Mouse (Mus musculus) gonadal fat pad, adult 2 months (tissue): ENCODE measurements around the gene Gm8024. TPM values are rescaled to one million over a fixed set of nuclear protein-coding genes. Genes with fewer than 3 reads are reported as not detected.
"Not testable (repeated sequence)": the region's sequence is repeated elsewhere in the genome, so short reads cannot be mapped to it uniquely, and the experiment has no call there.

ENCODE experiments used
- DNase-seq: peaks from one replicate; pipeline ENCODE4 v3.0.0-alpha.2; 2012; ENCODE audit warnings: low read depth
- polyA plus RNA-seq: library from polyadenylated mRNA; depleted of rRNA; stranded (reverse); fragments of >200 nt; gene quantifications from 2 replicates; pipeline ENCODE4 v1.2.3, GENCODE M21; 2012; rRNA removed

Gene Gm8024
- not detected in 2 replicates for polyA plus RNA-seq

GRCm38 (mm10) chr14:42524182-42524581 lies at the start of gene Gm8024:
Gene Gm8024, minus strand, starts transcription at chr14:42524282.
- not testable (repeated sequence) for DNase-seq

- DNase-seq, result not testable (repeated sequence)
Observed at GRCm38 (mm10) chr14:42543170-42543701, 19.2 kb upstream of the Gm8024 start.

GRCm38 (mm10) chr14:42542316-42543169 lies 18.5 kb upstream of the Gm8024 start:
- not testable (repeated sequence) for DNase-seq

GRCm38 (mm10) chr14:42502249-42502648 lies 21.8 kb downstream of the Gm8024 start, which contains the start of gene Gm8020:
Gene Gm8020, minus strand, starts transcription at chr14:42502349.
- not testable (repeated sequence) for DNase-seq

Other genes starting within 250 kb of the Gm8024 start
- gene Gm9611, start 226.9 kb downstream of the Gm8024 start, polyA plus RNA-seq, result not detected in 2 replicates
- gene Gm7995, start 214.1 kb downstream of the Gm8024 start, polyA plus RNA-seq, result not detected in 2 replicates
- gene Gm8005, start 84.6 kb downstream of the Gm8024 start, polyA plus RNA-seq, result not detected in 2 replicates
- gene Gm8011, start 60.4 kb downstream of the Gm8024 start, polyA plus RNA-seq, result not detected in 2 replicates
- not detected in 2 replicates for gene Gm8020, start 21.9 kb downstream of the Gm8024 start, polyA plus RNA-seq
- gene Gm17124, start 75.6 kb upstream of the Gm8024 start, polyA plus RNA-seq, result not detected in 2 replicates
- gene Gm3633, start 117.6 kb upstream of the Gm8024 start, polyA plus RNA-seq, result not detected in 2 replicates
- gene Gm10378, start 131.7 kb upstream of the Gm8024 start, polyA plus RNA-seq, result not detected in 2 replicates
- not detected in 2 replicates for gene Gm3015, start 244.5 kb upstream of the Gm8024 start, polyA plus RNA-seq